Mouse (Mus musculus): Measurements from ENCODE around the gene Anks6.

DNA sequence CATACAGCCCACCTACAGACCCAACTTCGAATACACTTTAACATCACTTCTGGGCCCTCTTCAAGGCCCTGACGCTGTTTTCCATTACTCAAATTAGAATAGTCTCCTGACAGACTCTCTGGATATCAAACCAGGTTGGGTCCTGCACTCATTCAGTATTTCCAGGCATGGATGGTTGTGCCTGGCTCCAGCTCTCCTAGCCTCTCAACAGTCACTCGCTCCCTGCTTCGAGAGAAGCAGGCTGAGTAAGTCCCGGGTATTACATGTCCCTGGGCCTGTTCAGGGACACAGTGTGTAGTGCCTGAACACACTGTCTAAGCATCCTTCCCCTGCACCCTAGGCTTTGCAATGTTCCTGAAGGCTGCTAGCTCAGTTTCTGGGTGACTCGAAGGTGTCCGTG is 80.1 kb downstream of the Anks6 start:
- TF ChIP-seq EP300 (IDR thresholded peaks at IDR 0.05; ENCODE audit: insufficient read depth, low read depth, low read length), result no peak
- no peak for TF ChIP-seq CTCF (IDR thresholded peaks at IDR 0.05; ENCODE audit: low read depth, low read length)
